Mouse (Mus musculus) midbrain, embryonic 14.5 days (tissue): ENCODE data around the gene Clrn1. TPM values are rescaled to one million over a fixed set of nuclear protein-coding genes. Genes with fewer than 3 reads are reported as not detected.

Experiments used
- ATAC-seq: fragments of 200-750 bp; cut with Nextera tagmentation; 2 replicates; pipeline ENCODE4 v1.8.0; 2017; ENCODE audit warnings: moderate number of reproducible peaks, moderate library complexity; ENCODE audit not compliant: low FRiP score, low TSS enrichment
- DNase-seq: peaks from one replicate; pipeline ENCODE4 v3.0.0-alpha.2; 2015
- H3K27ac ChIP-seq: fragments of 300-500 bp; sonication (generic); replicated peaks from 2 replicates; pipeline ENCODE4 v1.5.1; 2014; ENCODE audit warnings: mild to moderate bottlenecking, low read depth, low read length, moderate library complexity
- H3K27me3 ChIP-seq: fragments of 300-500 bp; sonication (generic); 2 replicates; pipeline ENCODE4 v1.6.1; 2014; ENCODE audit warnings: low read length, control low read depth, mixed read lengths; ENCODE audit not compliant: control insufficient read depth, insufficient read depth
- H3K36me3 ChIP-seq: fragments of 300-500 bp; sonication (generic); 2 replicates; pipeline ENCODE4 v1.6.1; 2014; ENCODE audit warnings: low read length, control low read depth; ENCODE audit not compliant: control insufficient read depth, insufficient read depth
- H3K4me1 ChIP-seq: fragments of 300-500 bp; sonication (generic); 2 replicates; pipeline ENCODE4 v1.6.1; 2014; ENCODE audit warnings: mild to moderate bottlenecking, antibody characterized with exemption, low read length, control low read depth; ENCODE audit not compliant: control insufficient read depth, insufficient read depth
- H3K4me2 ChIP-seq: fragments of 300-500 bp; sonication (generic); 2 replicates; pipeline ENCODE4 v1.6.1; 2014; ENCODE audit warnings: mild to moderate bottlenecking, low read length, moderate library complexity
- H3K4me3 ChIP-seq: fragments of 300-500 bp; sonication (generic); replicated peaks from 2 replicates; pipeline ENCODE4 v1.5.1; 2014; ENCODE audit warnings: low read depth, low read length
- H3K9ac ChIP-seq: fragments of 300-500 bp; sonication (generic); replicated peaks from 2 replicates; pipeline ENCODE4 v1.6.1; 2014; ENCODE audit warnings: mild to moderate bottlenecking, low read length, moderate library complexity
- H3K9me3 ChIP-seq: fragments of 300-500 bp; sonication (generic); 2 replicates; pipeline ENCODE4 v1.6.1; 2016; ENCODE audit warnings: low read length, control low read depth, mixed read lengths; ENCODE audit not compliant: control insufficient read depth
- WGBS: fragments of 180-500 bp; shearing (Covaris S2); extraction: QIAGEN DNeasy Blood & Tissue Kit; methylation state at CpG from one replicate; pipeline ENCODE4 v1.1.7; 2014; 5-methylcytosine and 5-hydroxymethylcytosine counted together
- polyA plus RNA-seq: library from polyadenylated mRNA; unstranded; fragments of >200 nt; fragmentation: Nextera tagmentation; extraction: Ambion mirVana; gene quantifications from 2 replicates; pipeline ENCODE4 v1.2.1, GENCODE M21; 2014

Gene Clrn1
- polyA plus RNA-seq, 1 experiment from 2014 or later = 0.63 TPM

- Histone ChIP-seq H3K4me3 (no peak overlapping the region), H3K27me3 (no peaks in the 10 kb centered on the region), H3K4me1 (no peaks in the 10 kb centered on the region), H3K9me3 (no peaks in the 10 kb centered on the region), H3K4me2 (no peak overlapping the region), H3K27ac (no peak overlapping the region), H3K36me3 (no peaks in the 10 kb centered on the region), H3K9ac (no peak overlapping the region)
- ATAC-seq = no peak
- WGBS = 63% methylated on average over 2 of the region's 2 CpGs
- no peak for DNase-seq
Observed at GRCm38 (mm10) chr3:58862976-58863375, 22.2 kb downstream of the Clrn1 start.

DNA sequence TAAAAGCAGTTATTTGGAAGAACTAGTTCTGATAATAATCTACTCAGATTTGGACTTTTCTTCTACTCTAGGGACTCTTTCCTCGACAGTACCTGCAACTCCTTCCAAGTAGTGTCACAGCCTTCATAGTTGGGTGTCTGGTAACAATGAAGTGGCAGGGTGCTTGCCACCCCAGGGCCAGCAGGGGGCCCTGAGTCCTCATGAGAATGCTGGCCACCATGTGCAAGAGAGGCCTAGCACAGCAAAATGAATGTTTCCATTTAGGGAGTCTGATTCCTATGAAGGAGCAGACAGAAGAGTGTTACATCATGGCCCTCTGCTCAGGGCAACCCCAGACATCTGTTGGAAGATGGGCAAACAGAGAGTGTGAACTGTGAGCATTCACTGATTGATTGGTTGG, 41.7 kb downstream of the Clrn1 start:
- Histone ChIP-seq H3K36me3 (no peaks in the 10 kb centered on the region), H3K9ac (no peak overlapping the region), H3K4me1 (no peaks in the 10 kb centered on the region), H3K9me3 (no peaks in the 10 kb centered on the region), H3K4me2 (no peak overlapping the region), H3K27ac (no peak overlapping the region), H3K27me3 (no peaks in the 10 kb centered on the region), H3K4me3 (no peak overlapping the region)
- ATAC-seq = no peak
- peak; percentile 44 for DNase-seq
- 63% methylated on average over 1 of the region's 1 CpGs for WGBS

DNA sequence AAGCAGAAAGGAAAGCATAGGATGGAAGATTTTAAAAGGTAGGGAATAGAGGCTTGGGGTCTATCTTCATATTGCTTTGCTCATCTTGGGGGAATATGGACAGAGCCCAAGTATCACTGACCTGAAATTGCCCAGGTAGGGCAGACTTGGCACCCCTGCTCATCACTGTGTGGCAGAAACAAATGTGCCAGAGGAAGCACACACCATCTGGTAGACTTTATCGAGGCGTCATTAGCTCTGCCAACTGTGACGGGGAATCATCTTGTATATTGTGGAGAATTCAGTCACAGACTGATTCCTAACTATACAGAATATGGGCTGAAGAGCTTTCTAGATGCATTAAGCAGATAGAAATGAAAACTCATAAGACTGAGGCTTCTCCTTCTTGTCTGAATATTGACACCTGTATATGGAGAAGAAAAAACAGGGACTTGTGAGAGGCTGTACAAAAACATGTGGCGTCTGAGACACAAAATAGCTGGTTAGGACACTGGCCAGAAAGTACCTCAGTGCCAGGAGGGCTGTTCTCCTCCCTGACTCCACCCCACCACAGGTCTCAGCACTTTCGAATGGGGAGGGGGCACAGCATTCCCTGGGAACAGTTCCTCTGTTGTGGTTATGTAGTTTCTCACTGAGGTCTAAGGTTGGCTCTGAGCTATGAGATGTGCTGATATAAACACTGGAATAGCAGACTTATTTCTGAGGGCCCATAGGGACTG, 51.5 kb downstream of the Clrn1 start:
- Histone ChIP-seq H3K27ac (no peak overlapping the region), H3K4me1 (no peaks in the 10 kb centered on the region), H3K4me2 (no peak overlapping the region), H3K4me3 (no peak overlapping the region), H3K36me3 (no peaks in the 10 kb centered on the region), H3K27me3 (peaks cover 6% of the 10 kb centered on the region; the same call in 1 of the 2 replicates), H3K9ac (no peak overlapping the region), H3K9me3 (no peaks in the 10 kb centered on the region)
- WGBS = 91% methylated on average over 5 of the region's 5 CpGs
- ATAC-seq (no peak), DNase-seq (no peak)

DNA sequence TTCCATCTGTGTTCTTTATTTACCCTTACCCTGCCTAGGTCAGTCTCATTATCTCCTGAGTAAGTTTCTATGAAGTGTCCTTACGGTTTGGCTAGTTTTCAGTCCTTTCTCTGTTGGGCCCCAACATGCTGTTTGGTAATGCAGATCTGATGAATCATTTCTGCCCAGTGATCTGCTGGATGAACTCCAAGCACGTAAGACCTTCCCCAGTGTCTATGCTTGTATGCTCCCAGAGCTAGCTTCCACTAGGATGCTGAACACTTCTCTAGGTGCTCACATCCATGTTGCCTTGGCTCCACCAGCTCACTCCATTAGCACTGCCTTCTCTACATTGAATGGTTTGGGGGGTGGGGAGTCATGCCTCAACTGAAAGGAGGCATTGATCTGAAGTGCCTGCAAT, 52.3 kb downstream of the Clrn1 start:
- Histone ChIP-seq H3K4me2 (no peak overlapping the region), H3K27me3 (peaks cover 12% of the 10 kb centered on the region; the same call in 1 of the 2 replicates), H3K9me3 (no peaks in the 10 kb centered on the region), H3K4me3 (no peak overlapping the region), H3K36me3 (no peaks in the 10 kb centered on the region), H3K27ac (no peak overlapping the region), H3K4me1 (no peaks in the 10 kb centered on the region), H3K9ac (no peak overlapping the region)
- no peak for DNase-seq
- 85% methylated on average over 2 of the region's 2 CpGs for WGBS
- ATAC-seq = no peak

GRCm38 (mm10) chr3:58831586-58831985, 53.6 kb downstream of the Clrn1 start:
- peaks cover 20% of the 10 kb centered on the region; the same call in 1 of the 2 replicates for H3K27me3 ChIP-seq
- WGBS = 89% methylated on average over 5 of the region's 5 CpGs
- no peak for ATAC-seq

DNA sequence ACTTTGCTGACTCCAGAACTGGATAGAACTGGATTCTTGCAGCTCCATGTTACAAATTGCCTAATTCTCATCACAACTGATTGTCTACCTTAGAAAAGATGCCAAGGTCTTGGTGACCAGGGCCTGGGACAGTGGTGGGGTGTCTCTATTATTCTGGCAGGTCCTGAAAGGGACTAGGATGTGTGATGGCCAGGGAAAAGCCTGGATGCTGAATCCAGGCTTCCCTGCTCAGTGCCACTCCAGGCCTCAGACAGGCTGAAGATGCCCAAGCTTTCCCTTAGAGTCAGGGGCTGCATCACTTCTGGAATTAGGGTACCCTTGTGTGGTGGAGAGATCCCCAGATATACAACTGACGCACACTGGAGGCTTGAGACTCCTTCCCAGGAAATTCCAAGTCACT, 55.2 kb downstream of the Clrn1 start:
- no peak for DNase-seq
- no peaks in the 10 kb centered on the region for H3K36me3 ChIP-seq
- H3K27me3 ChIP-seq = peaks cover 20% of the 10 kb centered on the region; the same call in 1 of the 2 replicates

More at GRCm38 (mm10) chr3:58831586-58831985, 53.6 kb downstream of the Clrn1 start:
- no peak overlapping the region for H3K9ac ChIP-seq
- DNase-seq = no peak
- H3K9me3 ChIP-seq = no peaks in the 10 kb centered on the region
- no peaks in the 10 kb centered on the region for H3K4me1 ChIP-seq
- no peak overlapping the region for H3K4me2 ChIP-seq
- no peaks in the 10 kb centered on the region for H3K36me3 ChIP-seq
- H3K27ac ChIP-seq = no peak overlapping the region
- no peak overlapping the region for H3K4me3 ChIP-seq

GRCm38 (mm10) chr3:58828366-58829153, 56.6 kb downstream of the Clrn1 start:
- Histone ChIP-seq H3K27ac (no peak overlapping the region), H3K27me3 (peaks cover 24% of the 10 kb centered on the region; the same call in 1 of the 2 replicates), H3K36me3 (no peaks in the 10 kb centered on the region), H3K4me2 (no peak overlapping the region), H3K4me3 (no peak overlapping the region), H3K4me1 (0 out of 2 replicates have a peak, but pooled peaks cover 4% of the 10 kb centered on the region), H3K9ac (no peak overlapping the region), H3K9me3 (no peaks in the 10 kb centered on the region)
- 80% methylated on average over 14 of the region's 14 CpGs for WGBS
- ATAC-seq (no peak), DNase-seq (peak; percentile 27)

More for the DNA sequence above, 55.2 kb downstream of the Clrn1 start:
- H3K4me3 ChIP-seq = no peak overlapping the region
- no peak overlapping the region for H3K9ac ChIP-seq
- H3K4me2 ChIP-seq = no peak overlapping the region
- no peak overlapping the region for H3K27ac ChIP-seq
- H3K9me3 ChIP-seq = no peaks in the 10 kb centered on the region
- 89% methylated on average over 1 of the region's 1 CpGs for WGBS
- no peak for ATAC-seq
- H3K4me1 ChIP-seq = 0 out of 2 replicates have a peak, but pooled peaks cover 4% of the 10 kb centered on the region

DNA sequence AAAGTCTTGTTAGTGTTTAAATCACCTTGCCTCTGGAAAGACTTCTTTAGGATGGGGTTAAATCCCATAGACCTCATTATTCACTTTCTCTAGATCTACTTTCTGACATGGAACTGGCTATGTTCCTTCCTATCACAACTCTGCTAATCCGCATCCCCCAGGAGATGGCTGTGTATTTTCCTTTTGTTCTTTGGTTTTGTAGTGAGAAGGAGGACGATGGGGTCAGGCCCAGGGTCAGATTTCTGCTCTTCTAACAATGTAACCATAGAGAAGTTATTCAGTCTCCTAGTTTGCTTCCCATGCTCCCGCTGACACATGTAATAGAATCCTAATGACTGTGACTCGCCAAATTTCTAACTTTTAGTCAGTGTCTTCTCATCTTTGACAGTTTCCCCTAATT, 58.9 kb downstream of the Clrn1 start:
- Histone ChIP-seq H3K27me3 (peaks cover 29% of the 10 kb centered on the region), H3K4me3 (no peak overlapping the region), H3K36me3 (no peaks in the 10 kb centered on the region), H3K9me3 (no peaks in the 10 kb centered on the region), H3K9ac (no peak overlapping the region), H3K4me2 (no peak overlapping the region), H3K4me1 (0 out of 2 replicates have a peak, but pooled peaks cover 4% of the 10 kb centered on the region), H3K27ac (no peak overlapping the region)
- peak; percentile 60 for DNase-seq
- 2% methylated on average over 4 of the region's 4 CpGs for WGBS
- ATAC-seq = no peak
